ENCODE assay signal across 23 mouse cellular contexts in the genomic region with DNA sequence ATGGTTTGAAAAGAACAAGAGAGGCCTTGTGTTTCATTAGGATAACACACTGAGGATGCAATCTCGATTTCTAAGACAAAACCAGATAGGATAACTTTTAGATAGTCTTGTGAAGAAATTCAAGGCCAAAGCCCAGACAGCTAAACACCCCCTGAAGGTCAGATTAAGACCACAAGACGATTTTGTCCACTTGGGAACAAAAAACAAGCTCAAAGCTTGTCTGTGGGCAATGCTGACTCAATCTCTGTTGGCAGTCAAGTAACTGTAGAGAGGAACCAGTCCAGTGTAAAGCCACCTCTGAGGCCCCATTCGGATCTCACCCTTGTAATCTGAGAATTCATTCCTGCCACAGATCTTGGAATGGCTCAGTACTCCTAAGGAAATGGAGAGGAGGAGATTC.
DNase-seq lines count a peak whose midpoint lies in the region; ATAC-seq lines count a peak whose summit lies in the region.
"Had no signal": no experiment of that assay in that cellular context is flagged by ENCODE, and none has a peak within 500 bp of the region (broad histone marks: within the 10 kb centered on the region; RNA-seq: fewer than 3 reads in every experiment).

No protein-coding gene starts in this region.

- H3K27ac ChIP-seq in kidney, embryonic 16.5 days (ENCODE audit: low read length): no peak overlapping the region
- H3K27ac ChIP-seq: embryonic facial prominence, embryonic 13.5 days; embryonic facial prominence, embryonic 15.5 days; forebrain, embryonic 13.5 days; forebrain, embryonic 15.5 days had no signal

- H3K4me1 ChIP-seq in kidney, embryonic 16.5 days (ENCODE audit: insufficient read depth, low read length): no peaks in the 10 kb centered on the region
- H3K4me1 ChIP-seq: embryonic facial prominence, embryonic 15.5 days; forebrain, embryonic 15.5 days had no signal

- H3K9me3 ChIP-seq in kidney, embryonic 16.5 days (ENCODE audit: low read length): no peaks in the 10 kb centered on the region
- H3K9me3 ChIP-seq: embryonic facial prominence, embryonic 13.5 days; embryonic facial prominence, embryonic 15.5 days; forebrain, embryonic 13.5 days; forebrain, embryonic 15.5 days had no signal

- WGBS in kidney, embryonic 16.5 days: 57% methylated on average over 3 of the region's 3 CpGs

- no peak overlapping the region for H3K4me3 ChIP-seq in kidney, embryonic 16.5 days (ENCODE audit: low read length)
- H3K4me3 ChIP-seq: embryonic facial prominence, embryonic 13.5 days; embryonic facial prominence, embryonic 15.5 days; erythroblast, embryonic 14.5 days; forebrain, embryonic 13.5 days; forebrain, embryonic 15.5 days had no signal

- H3K9ac ChIP-seq in kidney, embryonic 16.5 days (replicated peaks; ENCODE audit: low read length): no peak overlapping the region
- H3K9ac ChIP-seq: embryonic facial prominence, embryonic 13.5 days; embryonic facial prominence, embryonic 15.5 days; forebrain, embryonic 13.5 days; forebrain, embryonic 15.5 days; forebrain, postnatal 0 days had no signal

- no peak for DNase-seq in kidney, adult 9 months
- DNase-seq in ovary, adult 18-20 months (ENCODE audit: low spot score): peak; percentile 67
- DNase-seq in ovary, postnatal 10 days (ENCODE audit: low spot score): no peak
- peak; percentile 38 for DNase-seq in fibroblast of lung, adult 2 months (ENCODE audit: low read depth)
- DNase-seq in embryo, embryonic 10.5 days (ENCODE audit: low spot score): no peak
- DNase-seq: adrenal gland, adult 8-10 months; adrenal gland, postnatal 14 days; adrenal gland, postnatal 36 days; cerebellum, adult 11-12 months; cerebellum, adult 2 months; cerebellum, adult 9-10 months; cerebellum, postnatal 10 days; cerebellum, postnatal 25 days; embryo, embryonic 11 days; forebrain, postnatal 0 days had no signal

- no peaks in the 10 kb centered on the region for H3K36me3 ChIP-seq in kidney, embryonic 16.5 days (ENCODE audit: insufficient read depth, low read length)
- H3K36me3 ChIP-seq: embryonic facial prominence, embryonic 13.5 days; embryonic facial prominence, embryonic 15.5 days; forebrain, embryonic 15.5 days had no signal

- 0 out of 2 replicates have a peak, but pooled peaks have one; percentile 4 for ATAC-seq in kidney, embryonic 16.5 days (ENCODE audit: low FRiP score, low TSS enrichment)
- ATAC-seq: activated CD4-positive, CD25-positive, alpha-beta regulatory T cell, adult 4 months; forebrain, embryonic 13.5 days; forebrain, embryonic 15.5 days; forebrain, postnatal 0 days; Patski had no signal

- H3K27me3 ChIP-seq in kidney, embryonic 16.5 days (ENCODE audit: insufficient read depth, low read length): no peaks in the 10 kb centered on the region
- H3K27me3 ChIP-seq: embryonic facial prominence, embryonic 13.5 days; embryonic facial prominence, embryonic 15.5 days; forebrain, embryonic 13.5 days; forebrain, embryonic 15.5 days had no signal

- no peak overlapping the region for H3K4me2 ChIP-seq in kidney, embryonic 16.5 days (replicated peaks; ENCODE audit: low read depth, low read length)
- H3K4me2 ChIP-seq: embryonic facial prominence, embryonic 13.5 days; embryonic facial prominence, embryonic 15.5 days; forebrain, embryonic 13.5 days; forebrain, embryonic 15.5 days had no signal

Comparison
In these comparisons a context has a peak if more than half of its experiments do, and no peak if none do; other contexts are left out.
1. DNase-seq: peak in ovary, adult 18-20 months (single experiment) and fibroblast of lung, adult 2 months (single experiment); none in kidney, adult 9 months (single experiment), ovary, postnatal 10 days (single experiment) and embryo, embryonic 10.5 days (single experiment).